Mouse (Mus musculus): ENCODE data around the gene Klhl25.

DNA sequence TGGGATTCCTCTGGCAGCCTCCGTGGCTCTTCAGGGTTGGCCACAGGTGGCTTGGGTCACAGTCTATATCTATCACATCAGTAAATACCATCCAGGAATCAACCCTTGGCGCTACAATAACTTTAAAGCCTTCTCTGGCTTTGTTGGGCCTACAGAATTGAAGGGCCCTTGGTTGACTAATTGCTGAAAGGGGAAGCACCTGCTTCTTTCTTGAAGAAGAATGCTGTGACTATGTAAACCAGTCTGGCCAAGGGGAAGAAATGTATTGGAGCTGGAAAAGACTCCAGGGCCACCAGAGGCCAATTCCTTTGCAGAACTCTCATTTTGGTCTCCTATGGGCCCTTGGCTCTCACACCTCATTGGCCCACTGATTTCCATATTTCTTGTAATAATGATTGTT lies 25.0 kb upstream of the Klhl25 start:
- TF ChIP-seq CTCF (IDR thresholded peaks at IDR 0.05; ENCODE audit: low read depth, low read length) = no peak
- no peak for TF ChIP-seq POLR2A (IDR thresholded peaks at IDR 0.05; ENCODE audit: extremely low read depth, insufficient read depth, low read length)
